Mouse (Mus musculus) embryo, embryonic 10.5 days (tissue): ENCODE results near the gene Pctp.
A peak's percentile ranks its signal among the peaks of the same experiment; 100 is the strongest.

Source experiments
- DNase-seq: peaks from one replicate; pipeline ENCODE4 v3.0.0-alpha.2; 2015; ENCODE audit warnings: low spot score

The Pctp gene

GRCm38 (mm10) chr11:89977746-89978352, 24.8 kb downstream of the Pctp start:
- DNase-seq: peak; percentile 26

- no peak for DNase-seq
Observed at GRCm38 (mm10) chr11:89976361-89976760, 26.3 kb downstream of the Pctp start.

- peak; percentile 42 for DNase-seq
Observed at GRCm38 (mm10) chr11:89971296-89971695, 31.4 kb downstream of the Pctp start.

GRCm38 (mm10) chr11:89970726-89971125, 32.0 kb downstream of the Pctp start:
- peak; percentile 22 for DNase-seq

GRCm38 (mm10) chr11:89969131-89969530, 33.6 kb downstream of the Pctp start:
- no peak for DNase-seq

GRCm38 (mm10) chr11:89950691-89951270, 51.9 kb downstream of the Pctp start:
- DNase-seq: no peak

GRCm38 (mm10) chr11:89947806-89948205, 54.9 kb downstream of the Pctp start:
- no peak for DNase-seq

GRCm38 (mm10) chr11:89945159-89945558, 57.5 kb downstream of the Pctp start:
- no peak for DNase-seq

- DNase-seq: no peak
Observed at GRCm38 (mm10) chr11:89937241-89937640, 65.5 kb downstream of the Pctp start.
